Mouse (Mus musculus) layer of hippocampus, adult 9-10 months (tissue): ENCODE data around the gene Soat1.
"Not testable (repeated sequence)": the region's sequence is repeated elsewhere in the genome, so short reads cannot be mapped to it uniquely, and the experiment has no call there.

ENCODE experiments used
- DNase-seq: peaks from one replicate; pipeline ENCODE4 v3.0.0; 2022; ENCODE audit warnings: low spot score

Soat1 gene

GRCm38 (mm10) chr1:156473961-156474503, at the start of gene Soat1:
Gene Soat1, minus strand, starts transcription at chr1:156474331.
- peak; percentile 62 for DNase-seq

- DNase-seq: not testable (repeated sequence)
Observed at GRCm38 (mm10) chr1:156523842-156524241, 49.7 kb upstream of the Soat1 start, which contains the start of gene Gm10031. Gene Gm10031, plus strand, starts transcription at chr1:156524012.

- DNase-seq: no peak
Observed at GRCm38 (mm10) chr1:156521796-156522517, 47.8 kb upstream of the Soat1 start.

GRCm38 (mm10) chr1:156520136-156520780, 46.1 kb upstream of the Soat1 start:
- no peak for DNase-seq

- no peak for DNase-seq
Observed at GRCm38 (mm10) chr1:156507753-156508152, 33.6 kb upstream of the Soat1 start.

GRCm38 (mm10) chr1:156505901-156506300, 31.8 kb upstream of the Soat1 start:
- DNase-seq: no peak

- DNase-seq: no peak
Observed at GRCm38 (mm10) chr1:156504945-156505523, 30.9 kb upstream of the Soat1 start.

- no peak for DNase-seq
Observed at GRCm38 (mm10) chr1:156496910-156497309, 22.8 kb upstream of the Soat1 start.

GRCm38 (mm10) chr1:156495025-156495424, 20.9 kb upstream of the Soat1 start:
- no peak for DNase-seq

GRCm38 (mm10) chr1:156491226-156491796, 17.2 kb upstream of the Soat1 start:
- no peak for DNase-seq

- DNase-seq: no peak
Observed at GRCm38 (mm10) chr1:156488031-156488430, 13.9 kb upstream of the Soat1 start.

- DNase-seq: no peak
Observed at GRCm38 (mm10) chr1:156487498-156487897, 13.4 kb upstream of the Soat1 start.

GRCm38 (mm10) chr1:156481826-156482225, 7.7 kb upstream of the Soat1 start:
- no peak for DNase-seq

- no peak for DNase-seq
Observed at GRCm38 (mm10) chr1:156476535-156476934, 2.4 kb upstream of the Soat1 start.

- DNase-seq: no peak
Observed at GRCm38 (mm10) chr1:156476016-156476415, 1.9 kb upstream of the Soat1 start.

- DNase-seq: no peak
Observed at GRCm38 (mm10) chr1:156474854-156475253, 723 bp upstream of the Soat1 start.

GRCm38 (mm10) chr1:156473003-156473402, 1.1 kb downstream of the Soat1 start:
- DNase-seq: no peak

- DNase-seq: no peak
Observed at GRCm38 (mm10) chr1:156471955-156472354, 2.2 kb downstream of the Soat1 start.

- no peak for DNase-seq
Observed at GRCm38 (mm10) chr1:156471071-156471470, 3.1 kb downstream of the Soat1 start.

GRCm38 (mm10) chr1:156470557-156470956, 3.6 kb downstream of the Soat1 start:
- no peak for DNase-seq

GRCm38 (mm10) chr1:156468576-156468975, 5.6 kb downstream of the Soat1 start:
- DNase-seq: no peak

GRCm38 (mm10) chr1:156467655-156468255, 6.4 kb downstream of the Soat1 start:
- DNase-seq: no peak
